Mouse (Mus musculus) neural tube, embryonic 13.5 days (tissue): ENCODE measurements around the gene Dnah8. TPM values are rescaled to one million over a fixed set of nuclear protein-coding genes. Genes with fewer than 3 reads are reported as not detected.

Experiments used
- ATAC-seq: fragments of 200-750 bp; cut with Nextera tagmentation; 2 replicates; pipeline ENCODE4 v1.8.0; 2017; ENCODE audit warnings: low read depth, mild to moderate bottlenecking, moderate TSS enrichment, moderate library complexity
- H3K27ac ChIP-seq: fragments of 300-500 bp; sonication (generic); replicated peaks from 2 replicates; pipeline ENCODE4 v1.5.1; 2015; ENCODE audit warnings: moderate library complexity, mild to moderate bottlenecking, inconsistent platforms
- H3K27me3 ChIP-seq: fragments of 300-500 bp; sonication (generic); 2 replicates; pipeline ENCODE4 v1.6.1; 2015; ENCODE audit warnings: mild to moderate bottlenecking, inconsistent platforms
- H3K36me3 ChIP-seq: fragments of 300-500 bp; sonication (generic); 2 replicates; pipeline ENCODE4 v1.6.1; 2015; ENCODE audit warnings: mild to moderate bottlenecking, inconsistent platforms
- H3K4me1 ChIP-seq: fragments of 300-500 bp; sonication (generic); replicated peaks from 2 replicates; pipeline ENCODE4 v1.6.1; 2015; ENCODE audit warnings: inconsistent platforms
- H3K4me2 ChIP-seq: fragments of 300-500 bp; sonication (generic); 2 replicates; pipeline ENCODE4 v1.6.1; 2015; ENCODE audit warnings: inconsistent platforms, mild to moderate bottlenecking, moderate library complexity
- H3K4me3 ChIP-seq: fragments of 300-500 bp; sonication (generic); 2 replicates; pipeline ENCODE4 v1.5.1; 2015; ENCODE audit warnings: mild to moderate bottlenecking, inconsistent platforms
- H3K9ac ChIP-seq: fragments of 300-500 bp; sonication (generic); 2 replicates; pipeline ENCODE4 v1.6.1; 2015; ENCODE audit warnings: moderate library complexity, mild to moderate bottlenecking, inconsistent platforms
- H3K9me3 ChIP-seq: fragments of 300-500 bp; sonication (generic); 2 replicates; pipeline ENCODE4 v1.6.1; 2016; ENCODE audit warnings: inconsistent platforms
- WGBS: fragments of 180-500 bp; shearing (Covaris S2); methylation state at CpG from one replicate; pipeline ENCODE4 v1.1.7; 2015; 5-methylcytosine and 5-hydroxymethylcytosine counted together
- polyA plus RNA-seq: library from polyadenylated mRNA; unstranded; fragments of >200 nt; fragmentation: Nextera tagmentation; extraction: Ambion mirVana; gene quantifications from 2 replicates; pipeline ENCODE4 v1.2.1, GENCODE M21; 2015

The Dnah8 gene
- polyA plus RNA-seq, 1 experiment from 2014 or later = 1.2 TPM

DNA sequence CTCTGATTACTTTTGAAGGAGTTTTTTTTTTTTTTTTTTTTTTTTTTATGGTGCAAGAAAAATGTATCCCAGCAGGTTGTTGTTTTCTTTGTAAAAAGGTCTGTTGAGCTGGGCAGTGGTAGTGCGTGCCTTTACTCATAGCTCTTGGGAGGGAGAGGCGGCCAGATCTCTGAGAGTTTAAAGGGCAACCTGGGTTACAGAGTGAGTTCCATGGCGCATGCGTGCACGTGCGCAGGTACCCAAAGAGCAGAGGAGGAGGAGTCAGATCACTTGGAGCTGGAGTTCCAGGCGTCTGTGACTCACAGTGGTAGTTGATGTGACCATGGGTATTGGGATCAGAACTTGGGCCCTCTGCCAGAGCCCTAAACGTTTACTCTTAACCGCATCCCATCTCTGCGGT lies 54.4 kb downstream of the Dnah8 start:
- no peaks in the 10 kb centered on the region; the same call in 1 of the 2 replicates for H3K9me3 ChIP-seq
- H3K4me2 ChIP-seq = no peak overlapping the region
- no peaks in the 10 kb centered on the region for H3K4me1 ChIP-seq
- ATAC-seq = no peak
- H3K27me3 ChIP-seq = no peaks in the 10 kb centered on the region
- no peak overlapping the region for H3K4me3 ChIP-seq
- H3K36me3 ChIP-seq = no peaks in the 10 kb centered on the region
- no peak overlapping the region for H3K27ac ChIP-seq
- 85% methylated on average over 10 of the region's 10 CpGs for WGBS
- no peak overlapping the region for H3K9ac ChIP-seq

GRCm38 (mm10) chr17:30679612-30680011 lies 55.5 kb downstream of the Dnah8 start:
- WGBS = 89% methylated on average over 4 of the region's 4 CpGs
- Histone ChIP-seq H3K4me2 (no peak overlapping the region), H3K9ac (no peak overlapping the region), H3K9me3 (no peaks in the 10 kb centered on the region; the same call in 1 of the 2 replicates), H3K27ac (no peak overlapping the region), H3K4me3 (no peak overlapping the region), H3K27me3 (no peaks in the 10 kb centered on the region), H3K36me3 (no peaks in the 10 kb centered on the region), H3K4me1 (no peaks in the 10 kb centered on the region)
- no peak for ATAC-seq

- no peak for ATAC-seq
- Histone ChIP-seq H3K9ac (no peak overlapping the region), H3K4me1 (no peaks in the 10 kb centered on the region), H3K36me3 (no peaks in the 10 kb centered on the region), H3K4me2 (no peak overlapping the region), H3K27ac (no peak overlapping the region), H3K9me3 (no peaks in the 10 kb centered on the region; the same call in 1 of the 2 replicates), H3K27me3 (no peaks in the 10 kb centered on the region), H3K4me3 (no peak overlapping the region)
- 26% methylated on average over 5 of the region's 5 CpGs for WGBS
Observed at GRCm38 (mm10) chr17:30681604-30682003, 57.5 kb downstream of the Dnah8 start.

DNA sequence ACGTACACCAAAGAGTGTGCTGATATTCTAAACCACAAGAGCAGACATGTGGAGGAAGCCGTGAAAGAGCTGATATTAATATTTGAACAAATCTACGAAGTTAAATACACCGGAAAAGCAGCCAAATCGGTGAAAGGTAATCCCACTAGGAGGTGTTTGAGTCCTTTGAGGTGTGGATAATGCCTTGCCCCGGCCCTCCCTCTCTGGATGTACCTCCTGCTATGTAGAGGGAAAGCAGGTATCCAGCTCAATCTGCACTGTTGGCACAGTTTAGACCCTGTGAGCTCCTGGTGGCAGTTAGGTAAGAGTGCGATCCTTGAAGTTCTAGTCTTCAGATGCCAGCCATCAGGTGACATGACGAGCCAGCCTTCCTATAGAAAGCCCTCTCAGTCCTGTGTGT lies 66.0 kb downstream of the Dnah8 start:
- H3K36me3 ChIP-seq = no peaks in the 10 kb centered on the region
- H3K9me3 ChIP-seq = no peaks in the 10 kb centered on the region
- no peaks in the 10 kb centered on the region for H3K4me1 ChIP-seq
- no peaks in the 10 kb centered on the region for H3K27me3 ChIP-seq
- no peak overlapping the region for H3K27ac ChIP-seq
- ATAC-seq = no peak
- H3K4me2 ChIP-seq = no peak overlapping the region
- no peak overlapping the region for H3K9ac ChIP-seq
- WGBS = 90% methylated on average over 8 of the region's 8 CpGs
- H3K4me3 ChIP-seq = no peak overlapping the region

DNA sequence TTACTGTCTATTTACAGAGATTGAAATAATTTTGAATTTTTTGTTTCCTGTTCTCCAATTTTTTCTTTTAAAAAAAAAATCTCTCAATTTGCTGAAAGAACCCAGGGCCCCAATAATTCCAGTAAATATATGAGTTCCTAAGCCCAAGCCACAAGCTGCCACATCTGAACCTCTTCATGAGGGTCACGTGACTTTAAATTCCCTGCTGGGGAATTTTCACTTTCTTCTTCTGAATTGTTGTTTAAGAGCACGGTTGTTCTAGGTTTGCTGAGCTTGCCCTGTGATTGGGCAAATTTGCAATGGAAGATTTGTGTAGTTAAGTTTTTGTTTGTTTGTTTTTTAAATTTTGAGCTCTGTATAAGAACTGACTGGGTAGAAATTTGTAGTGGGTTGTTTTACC lies 67.3 kb downstream of the Dnah8 start:
- H3K27ac ChIP-seq = no peak overlapping the region
- no peaks in the 10 kb centered on the region for H3K9me3 ChIP-seq
- H3K4me3 ChIP-seq = no peak overlapping the region
- no peaks in the 10 kb centered on the region for H3K27me3 ChIP-seq
- no peak overlapping the region for H3K4me2 ChIP-seq
- no peak for ATAC-seq
- no peaks in the 10 kb centered on the region for H3K4me1 ChIP-seq
- H3K36me3 ChIP-seq = no peaks in the 10 kb centered on the region
- H3K9ac ChIP-seq = no peak overlapping the region
- WGBS = 77% methylated on average over 2 of the region's 2 CpGs

DNA sequence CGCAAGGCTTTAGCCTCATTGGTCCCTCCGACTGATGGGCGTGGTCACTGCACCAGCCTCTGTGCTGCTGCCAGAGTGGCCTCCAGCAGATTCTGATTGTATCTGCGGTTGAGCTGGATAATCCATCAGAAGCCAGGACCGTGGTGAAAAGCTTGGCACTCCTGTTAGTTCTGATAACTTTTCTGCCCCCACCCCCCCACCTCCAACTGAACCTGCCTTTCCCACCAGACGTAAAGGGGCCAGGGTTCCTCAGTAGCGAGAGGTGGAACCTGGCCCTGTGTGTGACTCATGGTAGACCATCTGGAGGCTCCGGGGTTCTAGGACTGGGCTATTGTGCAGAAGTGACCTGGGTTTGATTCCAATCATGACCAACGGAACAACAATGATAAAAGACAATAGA lies 70.1 kb downstream of the Dnah8 start:
- H3K4me2 ChIP-seq = no peak overlapping the region
- H3K27ac ChIP-seq = no peak overlapping the region
- no peaks in the 10 kb centered on the region for H3K27me3 ChIP-seq
- WGBS = 91% methylated on average over 9 of the region's 9 CpGs
- H3K9ac ChIP-seq = no peak overlapping the region
- no peak overlapping the region for H3K4me3 ChIP-seq
- H3K4me1 ChIP-seq = no peaks in the 10 kb centered on the region
- no peaks in the 10 kb centered on the region for H3K9me3 ChIP-seq
- no peaks in the 10 kb centered on the region for H3K36me3 ChIP-seq
- ATAC-seq = no peak

- Histone ChIP-seq H3K4me2 (no peak overlapping the region), H3K27ac (no peak overlapping the region), H3K9me3 (no peaks in the 10 kb centered on the region), H3K4me1 (no peaks in the 10 kb centered on the region), H3K36me3 (no peaks in the 10 kb centered on the region), H3K27me3 (no peaks in the 10 kb centered on the region), H3K9ac (no peak overlapping the region), H3K4me3 (no peak overlapping the region)
- 79% methylated on average over 3 of the region's 3 CpGs for WGBS
- ATAC-seq = no peak
Observed at GRCm38 (mm10) chr17:30714732-30715131, 90.6 kb downstream of the Dnah8 start.

DNA sequence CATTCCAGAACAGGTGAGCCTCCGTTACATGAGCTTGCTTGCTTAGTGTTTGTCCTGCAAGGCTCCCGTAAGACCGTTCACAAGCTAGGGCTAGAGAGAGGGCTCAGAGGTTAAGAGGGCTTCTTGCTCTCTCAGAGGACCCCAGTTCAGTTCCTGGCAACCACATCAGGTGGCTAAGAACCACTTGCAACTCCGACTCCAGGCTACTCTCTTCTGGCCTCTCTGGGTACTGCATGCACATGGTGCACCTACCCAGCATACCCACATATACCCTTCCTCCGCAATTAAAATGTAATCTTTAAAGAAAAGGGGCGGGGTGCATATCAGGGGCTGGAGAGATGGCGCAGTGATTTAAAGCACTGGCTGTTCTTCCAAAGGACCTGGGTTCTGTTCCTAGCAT lies 94.0 kb downstream of the Dnah8 start:
- 93% methylated on average over 7 of the region's 7 CpGs for WGBS
- H3K27me3 ChIP-seq = no peaks in the 10 kb centered on the region
- no peaks in the 10 kb centered on the region for H3K9me3 ChIP-seq
- no peak overlapping the region for H3K27ac ChIP-seq
- H3K4me3 ChIP-seq = no peak overlapping the region
- no peak for ATAC-seq
- H3K4me2 ChIP-seq = no peak overlapping the region
- no peak overlapping the region for H3K9ac ChIP-seq
- H3K4me1 ChIP-seq = no peaks in the 10 kb centered on the region
- no peaks in the 10 kb centered on the region for H3K36me3 ChIP-seq

GRCm38 (mm10) chr17:30719031-30719430 lies 94.9 kb downstream of the Dnah8 start:
- no peak for ATAC-seq
- Histone ChIP-seq H3K9me3 (no peaks in the 10 kb centered on the region), H3K4me2 (no peak overlapping the region), H3K4me1 (no peaks in the 10 kb centered on the region), H3K9ac (no peak overlapping the region), H3K36me3 (no peaks in the 10 kb centered on the region), H3K27me3 (no peaks in the 10 kb centered on the region), H3K4me3 (no peak overlapping the region), H3K27ac (no peak overlapping the region)
- 82% methylated on average over 5 of the region's 5 CpGs for WGBS

- ATAC-seq = no peak
- Histone ChIP-seq H3K27ac (no peak overlapping the region), H3K9me3 (no peaks in the 10 kb centered on the region), H3K4me3 (no peak overlapping the region), H3K27me3 (no peaks in the 10 kb centered on the region), H3K36me3 (no peaks in the 10 kb centered on the region), H3K9ac (no peak overlapping the region), H3K4me2 (no peak overlapping the region), H3K4me1 (no peaks in the 10 kb centered on the region)
- 54% methylated on average over 4 of the region's 4 CpGs for whole genome bisulfite sequencing
Observed at GRCm38 (mm10) chr17:30727788-30728187, 103.6 kb downstream of the Dnah8 start.

- H3K4me3 ChIP-seq = no peak overlapping the region
- H3K9me3 ChIP-seq = 0 out of 2 replicates have a peak, but pooled peaks cover 6% of the 10 kb centered on the region
- no peak overlapping the region for H3K9ac ChIP-seq
- 86% methylated on average over 3 of the region's 3 CpGs for WGBS
- no peak overlapping the region for H3K4me2 ChIP-seq
- no peaks in the 10 kb centered on the region for H3K36me3 ChIP-seq
- H3K27me3 ChIP-seq = no peaks in the 10 kb centered on the region
- no peak for ATAC-seq
- H3K4me1 ChIP-seq = no peaks in the 10 kb centered on the region
- no peak overlapping the region for H3K27ac ChIP-seq
Observed at GRCm38 (mm10) chr17:30732736-30733135, 108.6 kb downstream of the Dnah8 start.

- 89% methylated on average over 8 of the region's 8 CpGs for WGBS
- H3K9ac ChIP-seq = no peak overlapping the region
- H3K27me3 ChIP-seq = no peaks in the 10 kb centered on the region
- H3K36me3 ChIP-seq = no peaks in the 10 kb centered on the region
- H3K4me3 ChIP-seq = no peak overlapping the region
- no peak for ATAC-seq
- no peaks in the 10 kb centered on the region for H3K4me1 ChIP-seq
- H3K27ac ChIP-seq = no peak overlapping the region
- 0 out of 2 replicates have a peak, but pooled peaks cover 6% of the 10 kb centered on the region for H3K9me3 ChIP-seq
- no peak overlapping the region for H3K4me2 ChIP-seq
Observed at GRCm38 (mm10) chr17:30734770-30735169, 110.6 kb downstream of the Dnah8 start.

- WGBS = 96% methylated on average over 2 of the region's 2 CpGs
- Histone ChIP-seq H3K27ac (no peak overlapping the region), H3K4me2 (no peak overlapping the region), H3K36me3 (no peaks in the 10 kb centered on the region), H3K9me3 (0 out of 2 replicates have a peak, but pooled peaks cover 6% of the 10 kb centered on the region), H3K4me1 (no peaks in the 10 kb centered on the region), H3K4me3 (no peak overlapping the region), H3K27me3 (no peaks in the 10 kb centered on the region), H3K9ac (no peak overlapping the region)
- ATAC-seq = no peak
Observed at GRCm38 (mm10) chr17:30735454-30735853, 111.3 kb downstream of the Dnah8 start.
